Mouse (Mus musculus): ENCODE data around the gene Ptgr2. TPM values are rescaled to one million over a fixed set of nuclear protein-coding genes. Genes with fewer than 3 reads are reported as not detected.
"Not testable (repeated sequence)": the region's sequence is repeated elsewhere in the genome, so short reads cannot be mapped to it uniquely, and the experiment has no call there.

Gene Ptgr2
- polyA plus RNA-seq (2015; fragmentation: Nextera tagmentation; extraction: Ambion mirVana) = 26.3 and 28.0 TPM in 2 replicates

- peak within 1 kb of the TSS; percentile 65 for H3K9ac ChIP-seq (replicated peaks; ENCODE audit: low read depth)
- DNase-seq (ENCODE audit: low spot score) (peak; percentile 99), ATAC-seq (peak; percentile 99)
- H3K9me3 ChIP-seq (ENCODE audit: low read length) = no peaks in the 10 kb centered on the region
- no peaks in the 10 kb centered on the region; the same call in 1 of the 2 replicates for H3K4me1 ChIP-seq (ENCODE audit: insufficient read depth, low read depth, low read length)
- peak within 1 kb of the TSS; percentile 59 for H3K4me3 ChIP-seq (ENCODE audit: low read depth, low read length)
- peak; percentile 36 for TF ChIP-seq CTCF (IDR thresholded peaks at IDR 0.05)
- TF ChIP-seq EP300 (IDR thresholded peaks at IDR 0.05) = peak; percentile 84
- peak within 1 kb of the TSS; percentile 61 for H3K4me2 ChIP-seq (replicated peaks; ENCODE audit: low read depth, low read length)
- H3K36me3 ChIP-seq (ENCODE audit: insufficient read depth, low read length) = no peaks in the 10 kb centered on the region
- WGBS = under 1% methylated on average over 39 of the region's 39 CpGs
- H3K27ac ChIP-seq (ENCODE audit: low read length) = peak within 1 kb of the TSS; percentile 81
- H3K27me3 ChIP-seq (replicated peaks; ENCODE audit: insufficient read depth, low read length) = no peaks in the 10 kb centered on the region
Measured at GRCm38 (mm10) chr12:84284885-84285592, at the start of gene Ptgr2. Ptgr2 (plus strand) TSS chr12:84285232.

DNA sequence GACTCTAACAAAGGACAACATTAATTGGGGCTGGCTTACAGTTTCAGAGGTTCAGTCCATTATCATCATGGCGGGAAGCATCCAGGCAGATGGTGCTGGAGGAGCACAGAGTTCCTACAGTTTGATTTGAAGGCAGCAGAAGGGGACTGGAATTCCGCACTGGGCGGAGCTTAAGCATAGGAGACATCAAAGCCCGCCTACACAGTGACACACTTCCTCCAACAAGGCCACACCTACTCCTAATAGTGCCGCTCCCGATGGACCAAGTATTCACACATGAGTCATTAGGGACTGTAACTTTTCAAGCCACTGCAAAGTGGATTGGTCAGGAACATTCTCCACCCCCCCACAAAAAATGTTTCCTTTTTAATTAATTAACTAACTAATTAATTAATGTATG is 49.5 kb upstream of the Ptgr2 start:
- no peak overlapping the region for H3K4me2 ChIP-seq (replicated peaks; ENCODE audit: low read depth, low read length)
- 93% methylated on average over 6 of the region's 6 CpGs for WGBS
- no peak overlapping the region for H3K27ac ChIP-seq (ENCODE audit: low read length)
- no peaks in the 10 kb centered on the region; the same call in 1 of the 2 replicates for H3K27me3 ChIP-seq (replicated peaks; ENCODE audit: insufficient read depth, low read length)
- no peak for ATAC-seq
- no peak overlapping the region for H3K9ac ChIP-seq (replicated peaks; ENCODE audit: low read depth)
- no peaks in the 10 kb centered on the region for H3K4me1 ChIP-seq (ENCODE audit: insufficient read depth, low read depth, low read length)
- no peaks in the 10 kb centered on the region for H3K36me3 ChIP-seq (ENCODE audit: insufficient read depth, low read length)
- TF ChIP-seq CTCF (IDR thresholded peaks at IDR 0.05) (no peak), EP300 (IDR thresholded peaks at IDR 0.05) (no peak)
- no peak overlapping the region for H3K4me3 ChIP-seq (ENCODE audit: low read depth, low read length)
- no peak for DNase-seq (ENCODE audit: low spot score)
- H3K9me3 ChIP-seq (ENCODE audit: low read length) = no peaks in the 10 kb centered on the region

- no peak overlapping the region for H3K27ac ChIP-seq (ENCODE audit: low read length)
- 80% methylated on average over 10 of the region's 10 CpGs for WGBS
- no peaks in the 10 kb centered on the region for H3K9me3 ChIP-seq (ENCODE audit: low read length)
- DNase-seq (ENCODE audit: low spot score) (no peak), ATAC-seq (no peak)
- no peak overlapping the region for H3K4me2 ChIP-seq (replicated peaks; ENCODE audit: low read depth, low read length)
- H3K4me1 ChIP-seq (ENCODE audit: insufficient read depth, low read depth, low read length) = no peaks in the 10 kb centered on the region
- H3K27me3 ChIP-seq (replicated peaks; ENCODE audit: insufficient read depth, low read length) = no peaks in the 10 kb centered on the region; the same call in 1 of the 2 replicates
- no peak overlapping the region for H3K9ac ChIP-seq (replicated peaks; ENCODE audit: low read depth)
- no peaks in the 10 kb centered on the region for H3K36me3 ChIP-seq (ENCODE audit: insufficient read depth, low read length)
- no peak for TF ChIP-seq CTCF (IDR thresholded peaks at IDR 0.05)
- TF ChIP-seq EP300 (IDR thresholded peaks at IDR 0.05) = no peak
- H3K4me3 ChIP-seq (ENCODE audit: low read depth, low read length) = no peak overlapping the region
Measured at GRCm38 (mm10) chr12:84235981-84236752, 48.9 kb upstream of the Ptgr2 start.

DNA sequence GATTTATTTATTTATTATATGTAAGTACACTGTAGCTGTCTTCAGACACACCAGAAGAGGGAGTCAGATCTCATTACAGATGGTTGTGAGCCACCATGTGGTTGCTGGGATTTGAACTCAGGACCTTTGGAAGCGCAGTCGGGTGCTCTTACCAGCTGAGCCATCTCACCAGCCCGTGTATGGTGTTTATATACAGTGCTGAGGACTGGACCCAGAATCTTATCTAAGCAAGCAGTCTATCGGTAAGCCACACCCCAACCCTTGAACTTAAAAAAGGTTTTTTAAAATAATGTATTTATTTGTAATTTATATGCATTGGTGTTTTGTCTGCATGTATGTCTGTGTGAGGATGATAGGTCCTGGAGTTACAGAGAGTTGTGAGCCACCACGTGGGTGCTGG is 48.0 kb upstream of the Ptgr2 start:
- H3K4me2 ChIP-seq (replicated peaks; ENCODE audit: low read depth, low read length); H3K27me3 ChIP-seq (replicated peaks; ENCODE audit: insufficient read depth, low read length); DNase-seq (ENCODE audit: low spot score); ATAC-seq; H3K4me1 ChIP-seq (ENCODE audit: insufficient read depth, low read depth, low read length); H3K4me3 ChIP-seq (ENCODE audit: low read depth, low read length); H3K36me3 ChIP-seq (ENCODE audit: insufficient read depth, low read length); H3K9ac ChIP-seq (replicated peaks; ENCODE audit: low read depth); H3K9me3 ChIP-seq (ENCODE audit: low read length); H3K27ac ChIP-seq (ENCODE audit: low read length): not testable (repeated sequence)
- 84% methylated on average over 5 of the region's 5 CpGs for WGBS

- Histone ChIP-seq H3K4me1 (ENCODE audit: insufficient read depth, low read depth, low read length) (no peaks in the 10 kb centered on the region), H3K9me3 (ENCODE audit: low read length) (no peaks in the 10 kb centered on the region), H3K27me3 (replicated peaks; ENCODE audit: insufficient read depth, low read length) (no peaks in the 10 kb centered on the region; the same call in 1 of the 2 replicates), H3K4me2 (replicated peaks; ENCODE audit: low read depth, low read length) (no peak overlapping the region), H3K9ac (replicated peaks; ENCODE audit: low read depth) (no peak overlapping the region), H3K36me3 (ENCODE audit: insufficient read depth, low read length) (no peaks in the 10 kb centered on the region), H3K4me3 (ENCODE audit: low read depth, low read length) (no peak overlapping the region), H3K27ac (ENCODE audit: low read length) (no peak overlapping the region)
- ATAC-seq (peak; percentile 16; the same call in 1 of the 2 replicates), DNase-seq (ENCODE audit: low spot score) (peak; percentile 35)
- TF ChIP-seq EP300 (IDR thresholded peaks at IDR 0.05) (no peak), CTCF (IDR thresholded peaks at IDR 0.05) (no peak)
- WGBS = 75% methylated on average over 7 of the region's 7 CpGs
Measured at GRCm38 (mm10) chr12:84243076-84243770, 41.8 kb upstream of the Ptgr2 start.

GRCm38 (mm10) chr12:84245683-84246082 is 39.3 kb upstream of the Ptgr2 start:
- no peak overlapping the region for H3K4me3 ChIP-seq (ENCODE audit: low read depth, low read length)
- H3K4me1 ChIP-seq (ENCODE audit: insufficient read depth, low read depth, low read length) = no peaks in the 10 kb centered on the region
- H3K9me3 ChIP-seq (ENCODE audit: low read length) = no peaks in the 10 kb centered on the region
- H3K27me3 ChIP-seq (replicated peaks; ENCODE audit: insufficient read depth, low read length) = no peaks in the 10 kb centered on the region
- ATAC-seq (no peak), DNase-seq (ENCODE audit: low spot score) (no peak)
- TF ChIP-seq EP300 (IDR thresholded peaks at IDR 0.05) = no peak
- no peak for TF ChIP-seq CTCF (IDR thresholded peaks at IDR 0.05)
- WGBS = 65% methylated on average over 5 of the region's 5 CpGs
- H3K4me2 ChIP-seq (replicated peaks; ENCODE audit: low read depth, low read length) = no peak overlapping the region
- no peaks in the 10 kb centered on the region for H3K36me3 ChIP-seq (ENCODE audit: insufficient read depth, low read length)
- no peak overlapping the region for H3K9ac ChIP-seq (replicated peaks; ENCODE audit: low read depth)
- H3K27ac ChIP-seq (ENCODE audit: low read length) = no peak overlapping the region
